ENCODE assay signal across 9 mouse cellular contexts in genomic region chr5:125203099-125203498, GRCm38 (mm10). TPM values are rescaled to one million over a fixed set of nuclear protein-coding genes. Genes with fewer than 3 reads are reported as not detected.
DNase-seq lines count a peak whose midpoint lies in the region; ATAC-seq and TF ChIP-seq lines count a peak whose summit lies in the region.
"Had no signal": no experiment of that assay in that cellular context is flagged by ENCODE, and none has a peak within 500 bp of the region (broad histone marks: within the 10 kb centered on the region; RNA-seq: fewer than 3 reads in every experiment).

No protein-coding gene starts in this region.

- no peaks in the 10 kb centered on the region for H3K36me3 ChIP-seq in hindbrain, embryonic 12.5 days
- H3K36me3 ChIP-seq in limb, embryonic 10.5 days: no peaks in the 10 kb centered on the region
- no peaks in the 10 kb centered on the region for H3K36me3 ChIP-seq in thymus, adult 2 months (ENCODE audit: control insufficient read depth, insufficient read depth, low read length)
- H3K36me3 ChIP-seq: limb, embryonic 12.5 days had no signal

- peak overlapping the region; percentile 24 for H3K27ac ChIP-seq in hindbrain, embryonic 12.5 days
- H3K27ac ChIP-seq in limb, embryonic 10.5 days: peak overlapping the region; percentile 38; the same call in 1 of the 2 replicates
- H3K27ac ChIP-seq in thymus, adult 2 months (ENCODE audit: control insufficient read depth, insufficient read depth, low read length): no peak overlapping the region

- 11% methylated on average over 7 of the region's 7 CpGs for WGBS in hindbrain, embryonic 12.5 days
- WGBS in limb, embryonic 10.5 days: 36% methylated on average over 7 of the region's 7 CpGs
- WGBS in thymus, adult 2 months: 7% methylated on average over 7 of the region's 7 CpGs

- DNase-seq in gastrocnemius, adult 18-20 months (ENCODE audit: low spot score): peak; percentile 35
- DNase-seq in gastrocnemius, adult 8-10 months (ENCODE audit: low spot score in 2 of 2): no peak
- peak; percentile 96 for DNase-seq in brain, embryonic 14.5 days (ENCODE audit: low read depth)
- peak; percentile 60 to 65 for DNase-seq in frontal cortex, postnatal 36 days (ENCODE audit: low spot score in 2 of 2)
- DNase-seq in limb, embryonic 10.5 days (ENCODE audit: low spot score): no peak
- peak; percentile 61 for DNase-seq in right cerebral cortex, postnatal 14 days
- no peak for DNase-seq in thymus, adult 2 months

- H3K4me1 ChIP-seq in hindbrain, embryonic 12.5 days: peaks cover 18% of the 10 kb centered on the region
- H3K4me1 ChIP-seq in limb, embryonic 10.5 days: peaks cover 27% of the 10 kb centered on the region
- H3K4me1 ChIP-seq in thymus, adult 2 months (replicated peaks; ENCODE audit: control insufficient read depth, insufficient read depth, low read length): peaks cover 16% of the 10 kb centered on the region

- no peaks in the 10 kb centered on the region for H3K9me3 ChIP-seq in hindbrain, embryonic 12.5 days (replicated peaks)
- no peaks in the 10 kb centered on the region for H3K9me3 ChIP-seq in limb, embryonic 10.5 days (replicated peaks)
- H3K9me3 ChIP-seq: limb, embryonic 12.5 days had no signal

- H3K9ac ChIP-seq in hindbrain, embryonic 12.5 days: no peak overlapping the region
- H3K9ac ChIP-seq: limb, embryonic 12.5 days had no signal

- no peak for TF ChIP-seq POLR2A in brain, embryonic 14.5 days (IDR thresholded peaks at IDR 0.05; ENCODE audit: borderline replicate concordance, extremely low read depth, insufficient read depth, insufficient read length, poor library complexity, severe bottlenecking)
- TF ChIP-seq POLR2A in thymus, adult 2 months (IDR thresholded peaks at IDR 0.05; ENCODE audit: control insufficient read depth, extremely low read depth, insufficient read depth, low read length, poor library complexity): no peak

- no peak overlapping the region for H3K4me3 ChIP-seq in hindbrain, embryonic 12.5 days
- H3K4me3 ChIP-seq in limb, embryonic 10.5 days: no peak overlapping the region
- H3K4me3 ChIP-seq in thymus, adult 2 months (ENCODE audit: control insufficient read depth, insufficient read depth, low read length): no peak overlapping the region
- H3K4me3 ChIP-seq: limb, embryonic 12.5 days had no signal

- peak; percentile 92 for ATAC-seq in hindbrain, embryonic 12.5 days (ENCODE audit: low FRiP score)

- H3K27me3 ChIP-seq in hindbrain, embryonic 12.5 days: no peaks in the 10 kb centered on the region
- H3K27me3 ChIP-seq in limb, embryonic 10.5 days (ENCODE audit: low read depth, poor library complexity, severe bottlenecking): no peaks in the 10 kb centered on the region
- H3K27me3 ChIP-seq in thymus, adult 2 months (ENCODE audit: control insufficient read depth, insufficient read depth, low read length): no peaks in the 10 kb centered on the region
- H3K27me3 ChIP-seq: limb, embryonic 12.5 days had no signal

- no peak for TF ChIP-seq CTCF in brain, embryonic 14.5 days (IDR thresholded peaks at IDR 0.05; ENCODE audit: borderline replicate concordance, extremely low read depth, insufficient read depth, insufficient read length)
- no peak for TF ChIP-seq CTCF in thymus, adult 2 months (IDR thresholded peaks at IDR 0.05; ENCODE audit: borderline replicate concordance, control insufficient read depth, extremely low read depth, insufficient read depth, low read length, poor library complexity)

- 0 out of 2 replicates have a peak overlapping the region, but pooled peaks have one; percentile 8 for H3K4me2 ChIP-seq in hindbrain, embryonic 12.5 days (replicated peaks)
- H3K4me2 ChIP-seq: limb, embryonic 12.5 days had no signal

RNA-seq across cellular contexts. Expression of gene Ncor2, which starts 24.1 kb away (rescaled TPM):
- total RNA-seq in gastrocnemius, adult 18-20 months (2021): 100 to 1,000 TPM; 118 to 134 TPM
- total RNA-seq in gastrocnemius, adult 8-10 months (2022): 100 to 1,000 TPM in 1 of 4 experiments, 10 to 100 TPM in 3; 93.5 to 117 (median 97.9) TPM
- 31.6 and 71.5 TPM in 2 replicates for polyA plus RNA-seq in brain, embryonic 14.5 days (2012; rRNA removed)
- 30.2 and 31.0 TPM in 2 replicates for polyA plus RNA-seq in hindbrain, embryonic 12.5 days (2016; fragmentation: Nextera tagmentation; extraction: Ambion mirVana)
- 22.4 and 26.8 TPM in 2 replicates for polyA plus RNA-seq in limb, embryonic 10.5 days (2016; fragmentation: Nextera tagmentation; extraction: Ambion mirVana)
- 75.8 and 98.4 TPM in 2 replicates for polyA plus RNA-seq in thymus, adult 2 months (2012; rRNA removed)

Comparison
In these comparisons a context has a peak if more than half of its experiments do, and no peak if none do; other contexts are left out.
1. DNase-seq: peak in gastrocnemius, adult 18-20 months (single experiment), brain, embryonic 14.5 days (single experiment), frontal cortex, postnatal 36 days (2 of 2) and right cerebral cortex, postnatal 14 days (single experiment); none in gastrocnemius, adult 8-10 months (0 of 2), limb, embryonic 10.5 days (single experiment) and thymus, adult 2 months (single experiment).